Mouse (Mus musculus) MEL (cell line): Measurements from ENCODE around the gene Msmp. TPM values are rescaled to one million over a fixed set of nuclear protein-coding genes. Genes with fewer than 3 reads are reported as not detected.

ENCODE experiments used
- DNase-seq: peaks from one replicate; pipeline ENCODE4 v3.0.0; 2011; ENCODE audit warnings: low read depth, low spot score
- H3K27ac ChIP-seq: 2 replicates; pipeline ENCODE4 v1.5.1; 2012; ENCODE audit warnings: low read depth, mild to moderate bottlenecking, control low read depth, low read length, moderate library complexity; ENCODE audit not compliant: control insufficient read depth
- H3K27me3 ChIP-seq, 2 experiments: fragments of 150-350 bp in 1 of 2; sonication (generic) in 1 of 2; 2 replicates each; pipeline ENCODE4 v1.6.1; 2012; ENCODE audit warnings: low read length in 2 of 2, mild to moderate bottlenecking in 2 of 2, improper control_type of control experiment in 1 of 2, moderate library complexity in 1 of 2; ENCODE audit not compliant: insufficient read depth in 2 of 2, control insufficient read depth in 1 of 2
- H3K36me3 ChIP-seq, 2 experiments: 2 replicates each; pipeline ENCODE4 v1.6.1; 2012 to 2014; ENCODE audit warnings: low read length in 2 of 2, improper control_type of control experiment in 1 of 2, inconsistent platforms in 1 of 2, mild to moderate bottlenecking in 1 of 2; ENCODE audit not compliant: insufficient read depth in 2 of 2, control insufficient read depth in 1 of 2
- H3K4me1 ChIP-seq, 2 experiments: fragments of 150-350 bp in 1 of 2; sonication (generic) in 1 of 2; 2 replicates each; pipeline ENCODE4 v1.6.1; 2012; ENCODE audit warnings: low read length in 2 of 2, improper control_type of control experiment in 1 of 2, mild to moderate bottlenecking in 1 of 2; ENCODE audit not compliant: insufficient read depth in 2 of 2, control insufficient read depth in 1 of 2
- H3K4me3 ChIP-seq, 2 experiments: fragments of 150-350 bp in 1 of 2; sonication (generic) in 1 of 2; 2 replicates each; pipeline ENCODE4 v1.5.1; 2012; ENCODE audit warnings: low read depth in 2 of 2, low read length in 2 of 2, mild to moderate bottlenecking in 2 of 2, moderate library complexity in 2 of 2, control low read depth in 1 of 2, improper control_type of control experiment in 1 of 2; ENCODE audit not compliant: control insufficient read depth in 1 of 2, insufficient read depth in 1 of 2
- H3K79me2 ChIP-seq: 2 replicates; pipeline ENCODE4 v1.6.1; 2012; ENCODE audit warnings: mild to moderate bottlenecking, low read length, moderate library complexity; ENCODE audit not compliant: control insufficient read depth, poor library complexity, insufficient read depth
- H3K9ac ChIP-seq: 2 replicates; pipeline ENCODE4 v1.6.1; 2012; ENCODE audit warnings: low read depth, mild to moderate bottlenecking, control low read depth, low read length, moderate library complexity; ENCODE audit not compliant: control insufficient read depth, poor library complexity, severe bottlenecking
- H3K9me3 ChIP-seq: fragments of 150-350 bp; sonication (generic); replicated peaks from 2 replicates; pipeline ENCODE4 v1.6.1; 2012; ENCODE audit warnings: mild to moderate bottlenecking, low read length, improper control_type of control experiment, moderate library complexity; ENCODE audit not compliant: insufficient read depth
- BHLHE40 ChIP-seq: IDR thresholded peaks from 2 replicates; pipeline ENCODE4 v1.6.1; 2012; ENCODE audit warnings: low read depth, mild to moderate bottlenecking, inconsistent platforms, low read length, improper control_type of control experiment, borderline replicate concordance
- EP300 ChIP-seq, 2 experiments: IDR thresholded peaks; 2 replicates each; pipeline ENCODE4 v1.6.1; 2011; ENCODE audit warnings: improper control_type of control experiment in 2 of 2, low read length in 2 of 2, low read depth in 1 of 2, mild to moderate bottlenecking in 1 of 2
- ETS1 ChIP-seq: IDR thresholded peaks from 2 replicates; pipeline ENCODE4 v1.6.1; 2012; ENCODE audit warnings: low read depth, mild to moderate bottlenecking, inconsistent platforms, low read length, improper control_type of control experiment, moderate library complexity
- GATA1 ChIP-seq: IDR thresholded peaks from 2 replicates; pipeline ENCODE4 v1.6.1; 2011; ENCODE audit warnings: low read depth, low read length, improper control_type of control experiment
- JUND ChIP-seq: IDR thresholded peaks from 2 replicates; pipeline ENCODE4 v1.6.1; 2011; ENCODE audit warnings: low read depth, mild to moderate bottlenecking, improper control_type of control experiment, low read length
- MAX ChIP-seq: IDR thresholded peaks from 2 replicates; pipeline ENCODE4 v1.6.1; 2011; ENCODE audit warnings: low read length, improper control_type of control experiment
- MAZ ChIP-seq: IDR thresholded peaks from 2 replicates; pipeline ENCODE4 v1.6.1; 2012; ENCODE audit warnings: low read depth, mild to moderate bottlenecking, inconsistent platforms, low read length, improper control_type of control experiment
- MEF2A ChIP-seq: IDR thresholded peaks from 2 replicates; pipeline ENCODE4 v1.6.1; 2014; ENCODE audit warnings: low read depth, mild to moderate bottlenecking, inconsistent platforms, low read length, improper control_type of control experiment; ENCODE audit not compliant: poor library complexity, insufficient replicate concordance, severe bottlenecking; ENCODE audit errors: extremely low read depth
- MXI1 ChIP-seq: IDR thresholded peaks from 2 replicates; pipeline ENCODE4 v1.6.1; 2011; ENCODE audit warnings: mild to moderate bottlenecking, low read depth, low read length, improper control_type of control experiment
- MYC ChIP-seq: IDR thresholded peaks from 2 replicates; pipeline ENCODE4 v1.6.1; 2011; ENCODE audit warnings: low read depth, mild to moderate bottlenecking, low read length, improper control_type of control experiment, moderate library complexity
- NRF1 ChIP-seq: IDR thresholded peaks from 2 replicates; pipeline ENCODE4 v1.6.1; 2014; ENCODE audit warnings: low read depth, mild to moderate bottlenecking, inconsistent platforms, low read length, improper control_type of control experiment, moderate library complexity; ENCODE audit not compliant: poor library complexity, insufficient read depth, severe bottlenecking
- POLR2A ChIP-seq, 2 experiments: IDR thresholded peaks; 2 replicates each; pipeline ENCODE4 v1.6.1; 2011 to 2012; ENCODE audit warnings: low read length in 2 of 2, mild to moderate bottlenecking in 2 of 2, control low read depth in 1 of 2, improper control_type of control experiment in 1 of 2, low read depth in 1 of 2, moderate library complexity in 1 of 2; ENCODE audit not compliant: control insufficient read depth in 1 of 2, insufficient read depth in 1 of 2, poor library complexity in 1 of 2
- SIN3A ChIP-seq: IDR thresholded peaks from 2 replicates; pipeline ENCODE4 v1.6.1; 2012; ENCODE audit warnings: low read length, improper control_type of control experiment, inconsistent platforms
- TBP ChIP-seq: IDR thresholded peaks from 2 replicates; pipeline ENCODE4 v1.8.0; 2011; ENCODE audit warnings: low read depth, low read length, improper control_type of control experiment
- TCF12 ChIP-seq: IDR thresholded peaks from 2 replicates; pipeline ENCODE4 v1.6.1; 2014; ENCODE audit warnings: low read depth, mild to moderate bottlenecking, inconsistent platforms, low read length, improper control_type of control experiment, moderate library complexity
- UBTF ChIP-seq: IDR thresholded peaks from 2 replicates; pipeline ENCODE4 v1.6.1; 2012; ENCODE audit warnings: low read depth, mild to moderate bottlenecking, inconsistent platforms, low read length, improper control_type of control experiment, moderate library complexity, borderline replicate concordance; ENCODE audit not compliant: insufficient read depth
- USF1 ChIP-seq: IDR thresholded peaks from 2 replicates; pipeline ENCODE4 v1.6.1; 2014; ENCODE audit warnings: low read depth, mild to moderate bottlenecking, inconsistent platforms, low read length, improper control_type of control experiment, moderate library complexity
- USF2 ChIP-seq, 2 experiments: IDR thresholded peaks; 2 replicates each; pipeline ENCODE4 v1.6.1; 2011 to 2012; ENCODE audit warnings: improper control_type of control experiment in 2 of 2, low read length in 2 of 2, borderline replicate concordance in 1 of 2, inconsistent platforms in 1 of 2, low read depth in 1 of 2, mild to moderate bottlenecking in 1 of 2; ENCODE audit not compliant: insufficient read depth in 1 of 2
- ZNF384 ChIP-seq: IDR thresholded peaks from 2 replicates; pipeline ENCODE4 v1.6.1; 2012; ENCODE audit warnings: low read depth, mild to moderate bottlenecking, inconsistent platforms, low read length, improper control_type of control experiment
- polyA plus RNA-seq, 2 experiments: library from polyadenylated mRNA; stranded (reverse) in 1 of 2; unstranded in 1 of 2; fragments of >175 nt in 1 of 2; fragments of >200 nt in 1 of 2; gene quantifications; 2 replicates each; pipeline versions ENCODE4 v1.2.1 to v1.2.4; 2012; ENCODE audit warnings: low replicate concordance in 2 of 2, low read depth in 1 of 2; ENCODE audit not compliant: insufficient read length in 2 of 2, insufficient read depth in 1 of 2, missing spikeins in 1 of 2
- total RNA-seq: library from RNA; depleted of rRNA; stranded (reverse); fragments of 300-350 nt; gene quantifications from 2 replicates; pipeline ENCODE4 v1.2.3, GENCODE M21; 2012

Gene Msmp
- total and polyA plus RNA-seq, 3 experiments, result 0.73 to 2.5 TPM; not detected in 1

DNA sequence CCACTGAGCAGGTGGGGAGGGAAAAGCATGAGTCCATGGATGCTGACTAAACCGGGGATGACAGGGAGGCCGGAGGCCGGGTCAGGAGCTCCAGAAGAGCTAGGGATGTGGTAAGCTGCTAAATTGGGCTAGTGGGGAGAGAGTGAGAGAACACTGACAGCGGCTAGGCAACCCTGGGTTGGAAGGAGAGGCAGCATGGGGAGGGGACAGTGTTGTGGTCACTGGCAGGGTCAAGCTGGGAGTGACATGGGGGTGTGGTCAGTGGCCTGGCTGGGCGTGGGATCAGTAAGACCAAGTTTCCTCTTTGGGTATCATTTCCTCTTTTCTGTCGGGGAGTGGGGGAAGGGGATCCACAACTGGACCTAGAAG lies 24.1 kb downstream of the Msmp start:
- TF ChIP-seq GATA1, result no peak
- TF ChIP-seq TCF12, result 0 out of 2 replicates have a peak, but pooled peaks have one; percentile 15
- TF ChIP-seq MXI1, result 0 out of 2 replicates have a peak, but pooled peaks have one; percentile 12
- TF ChIP-seq ZNF384, result no peak
- TF ChIP-seq BHLHE40, result no peak
- TF ChIP-seq MAX, result no peak
- TF ChIP-seq EP300 (IDR thresholded peaks at IDR 0.05; ENCODE audit: low read depth in 1 of 2, low read length in 2 of 2), result peak; percentile 35; a peak in 2 of 4 replicates
- peak; percentile 55; the same call in 1 of the 2 replicates for TF ChIP-seq MAZ
- TF ChIP-seq MEF2A, result no peak
- TF ChIP-seq USF1, result no peak
- 0 out of 2 replicates have a peak, but pooled peaks have one; percentile 2 for TF ChIP-seq ETS1
- Histone ChIP-seq H3K4me1 (peaks cover 26 to 55% of the 10 kb centered on the region in 2 experiments), H3K4me3 (peak overlapping the region; percentile 81 to 92), H3K27me3 (no peaks in the 10 kb centered on the region), H3K27ac (peak overlapping the region; percentile 92), H3K9me3 (no peaks in the 10 kb centered on the region), H3K79me2 (peaks cover 52% of the 10 kb centered on the region), H3K36me3 (peaks cover 2 to 47% of the 10 kb centered on the region in 2 experiments; a peak in 3 of 4 replicates), H3K9ac (peak overlapping the region; percentile 92)
- DNase-seq, result peak; percentile 42

DNA sequence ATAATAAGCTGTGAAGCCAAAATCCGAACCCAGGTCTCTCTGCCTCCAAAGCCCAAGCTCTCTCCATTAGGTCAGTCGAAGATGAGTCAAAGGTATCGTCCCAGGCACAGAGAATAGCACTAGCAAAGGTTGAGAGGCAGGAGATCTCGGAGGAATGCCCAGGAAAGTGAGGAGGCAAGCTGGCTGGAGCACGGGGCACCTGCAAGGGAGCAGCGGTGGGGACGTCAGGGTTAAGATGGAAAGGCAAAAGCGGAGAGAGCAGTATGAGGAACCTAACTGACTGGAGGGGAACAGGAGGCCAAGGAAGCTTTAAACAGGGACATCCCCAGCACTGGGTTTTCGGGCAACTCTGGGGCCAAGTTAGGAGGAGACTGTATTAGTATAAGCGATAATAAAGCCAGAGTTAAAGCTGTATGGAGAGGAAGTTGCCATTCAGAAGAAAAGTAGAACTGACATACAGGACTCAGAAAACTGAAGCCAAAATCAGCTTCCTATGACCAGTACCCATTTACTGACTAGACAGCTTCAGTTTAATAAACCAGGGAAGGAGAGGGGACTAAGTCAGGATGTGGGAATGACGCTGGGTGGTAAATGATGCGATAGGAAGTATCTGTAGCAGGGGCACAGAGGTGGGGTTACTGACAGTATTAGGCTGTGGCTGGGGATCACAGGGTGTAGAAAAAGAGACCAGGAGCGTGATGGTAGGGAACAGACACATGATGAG lies 24.6 kb downstream of the Msmp start:
- peak; percentile 81 for DNase-seq
- Histone ChIP-seq H3K9me3 (no peaks in the 10 kb centered on the region), H3K9ac (peak overlapping the region; percentile 92), H3K4me1 (peaks cover 26 to 54% of the 10 kb centered on the region in 2 experiments), H3K4me3 (peak overlapping the region; percentile 81 to 92), H3K27me3 (no peaks in the 10 kb centered on the region), H3K36me3 (peaks cover 5 to 44% of the 10 kb centered on the region in 2 experiments; a peak in 3 of 4 replicates), H3K79me2 (peaks cover 52% of the 10 kb centered on the region), H3K27ac (peak overlapping the region; percentile 92)
- TF ChIP-seq ETS1 (0 out of 2 replicates have a peak, but pooled peaks have one; percentile 17), TBP (peak; percentile 60), MXI1 (peak; percentile 26), ZNF384 (no peak), UBTF (peak; percentile 61; the same call in 1 of the 2 replicates), USF2 (IDR thresholded peaks at IDR 0.05; ENCODE audit: borderline replicate concordance in 1 of 2, insufficient read depth in 1 of 2, low read depth in 1 of 2, low read length in 2 of 2) (no peak), POLR2A (IDR thresholded peaks at IDR 0.05; ENCODE audit: control insufficient read depth in 1 of 2, insufficient read depth in 1 of 2, low read depth in 1 of 2, low read length in 2 of 2, poor library complexity in 1 of 2) (0 out of 4 replicates have a peak, but pooled peaks of 1 of the 2 experiments have one; percentile 27), JUND (no peak), MYC (no peak), NRF1 (no peak), SIN3A (no peak)
